Mouse (Mus musculus) adrenal gland, adult (tissue): ENCODE data around the gene Ppp1r1a.

Experiments used
- DNase-seq, 2 experiments: peaks; one replicate each; pipeline ENCODE4 v3.0.0; 2022 to 2023; ENCODE audit warnings: low spot score in 1 of 2; ENCODE audit not compliant: inconsistent age in 2 of 2

Gene Ppp1r1a

GRCm38 (mm10) chr15:103537822-103538213 is at the start of gene Ppp1r1a:
Gene Ppp1r1a (minus strand): TSS chr15:103538003.
- peak in 1 of 2 experiments; percentile 65 for DNase-seq

GRCm38 (mm10) chr15:103585876-103586275 is 48.1 kb upstream of the Ppp1r1a start:
- no peak for DNase-seq

DNA sequence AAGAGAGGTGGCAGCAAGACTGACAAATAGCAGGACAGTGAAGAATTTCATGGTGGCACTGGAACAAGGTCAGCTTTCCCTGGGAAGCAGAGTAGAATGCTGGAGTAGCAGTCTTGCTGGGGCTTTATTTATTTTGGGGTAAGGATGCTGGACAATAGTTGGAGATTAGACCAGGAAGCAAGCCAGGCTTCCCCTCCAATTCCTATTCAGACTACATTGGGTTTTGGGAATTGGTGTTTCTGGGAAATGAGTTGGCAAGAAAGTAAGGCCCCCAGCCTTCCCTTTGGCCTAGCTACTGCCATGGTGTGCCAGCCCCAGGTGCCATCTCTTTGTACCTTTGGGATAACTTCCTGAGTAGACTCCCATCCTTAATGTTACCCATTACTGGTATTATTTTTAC is 27.2 kb upstream of the Ppp1r1a start, which contains the start of gene Glycam1:
Gene Glycam1, minus strand, starts transcription at position 101 of the 400 bp plus-strand sequence.
- DNase-seq: no peak

DNA sequence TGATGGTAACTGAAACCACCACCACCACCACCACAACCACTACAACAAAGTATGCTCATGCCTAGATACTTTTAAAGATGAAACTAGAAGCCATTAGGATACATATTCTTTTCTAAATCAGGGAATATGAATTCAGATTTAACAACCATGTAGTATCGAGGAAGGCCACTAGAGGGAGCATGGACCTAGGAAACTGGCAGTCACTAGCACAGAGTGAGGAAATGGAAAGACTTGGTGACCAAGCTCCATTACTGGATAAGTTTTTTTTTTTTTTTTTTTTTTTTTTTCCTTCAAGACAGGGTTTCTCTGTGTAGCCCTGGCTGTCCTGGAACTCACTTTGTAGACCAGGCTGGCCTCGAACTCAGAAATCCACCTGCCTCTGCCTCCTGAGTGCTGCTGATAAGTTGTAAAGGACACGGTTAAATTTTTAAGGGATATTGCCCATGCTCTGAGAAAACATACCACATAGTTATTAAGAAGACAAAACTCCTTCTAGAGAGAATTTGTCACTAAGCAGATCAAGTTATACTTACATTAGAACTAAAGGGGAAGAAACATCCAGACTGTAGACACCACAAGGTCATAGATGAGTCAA is 14.4 kb upstream of the Ppp1r1a start:
- DNase-seq: peak in 1 of 2 experiments; percentile 85

DNA sequence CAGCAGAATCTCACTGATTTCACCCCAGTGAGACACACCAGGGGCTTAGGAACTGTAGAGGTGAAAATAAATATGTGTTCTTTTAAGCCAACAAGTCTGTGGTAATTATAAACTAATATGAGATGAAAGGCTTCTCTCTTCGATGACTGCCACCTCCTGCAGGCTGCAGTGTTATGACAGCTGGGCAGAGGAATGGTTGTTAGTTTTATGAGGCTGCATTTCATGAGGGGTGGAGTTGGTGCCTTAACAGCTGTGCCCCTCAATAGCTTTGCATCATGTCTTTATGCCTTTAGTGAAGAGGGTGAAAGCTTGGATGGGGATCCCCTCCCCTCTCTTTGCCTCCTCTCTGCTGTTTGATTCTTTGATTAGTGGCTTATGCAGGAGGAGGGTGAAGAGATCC is 13.2 kb upstream of the Ppp1r1a start:
- no peak for DNase-seq

GRCm38 (mm10) chr15:103549475-103549874 is 11.7 kb upstream of the Ppp1r1a start:
- no peak for DNase-seq

- no peak for DNase-seq
Measured at GRCm38 (mm10) chr15:103547983-103548382, 10.2 kb upstream of the Ppp1r1a start.

DNA sequence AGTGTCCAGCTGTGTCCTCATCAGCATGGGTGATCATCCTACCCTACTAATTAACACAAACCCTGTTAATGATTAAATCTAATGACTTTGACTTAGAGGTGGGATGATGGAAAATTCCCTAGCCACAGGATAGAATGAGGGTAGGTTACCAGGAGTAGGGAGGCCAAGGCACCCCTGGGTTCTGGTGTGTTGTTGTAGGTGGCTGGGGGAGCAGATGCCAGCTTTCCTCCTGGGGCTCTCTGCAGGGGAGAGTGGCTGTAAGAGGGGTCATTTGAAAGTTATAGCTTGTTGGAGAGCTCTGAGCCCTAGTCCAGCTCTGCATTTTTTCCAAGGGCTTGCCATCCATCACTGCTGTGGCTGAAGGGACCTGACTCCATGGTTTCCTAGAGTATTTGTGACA is 4.7 kb upstream of the Ppp1r1a start:
- no peak for DNase-seq

- DNase-seq: no peak
Measured at GRCm38 (mm10) chr15:103540646-103541045, 2.8 kb upstream of the Ppp1r1a start.

GRCm38 (mm10) chr15:103539259-103539658 is 1.5 kb upstream of the Ppp1r1a start:
- DNase-seq: no peak

DNA sequence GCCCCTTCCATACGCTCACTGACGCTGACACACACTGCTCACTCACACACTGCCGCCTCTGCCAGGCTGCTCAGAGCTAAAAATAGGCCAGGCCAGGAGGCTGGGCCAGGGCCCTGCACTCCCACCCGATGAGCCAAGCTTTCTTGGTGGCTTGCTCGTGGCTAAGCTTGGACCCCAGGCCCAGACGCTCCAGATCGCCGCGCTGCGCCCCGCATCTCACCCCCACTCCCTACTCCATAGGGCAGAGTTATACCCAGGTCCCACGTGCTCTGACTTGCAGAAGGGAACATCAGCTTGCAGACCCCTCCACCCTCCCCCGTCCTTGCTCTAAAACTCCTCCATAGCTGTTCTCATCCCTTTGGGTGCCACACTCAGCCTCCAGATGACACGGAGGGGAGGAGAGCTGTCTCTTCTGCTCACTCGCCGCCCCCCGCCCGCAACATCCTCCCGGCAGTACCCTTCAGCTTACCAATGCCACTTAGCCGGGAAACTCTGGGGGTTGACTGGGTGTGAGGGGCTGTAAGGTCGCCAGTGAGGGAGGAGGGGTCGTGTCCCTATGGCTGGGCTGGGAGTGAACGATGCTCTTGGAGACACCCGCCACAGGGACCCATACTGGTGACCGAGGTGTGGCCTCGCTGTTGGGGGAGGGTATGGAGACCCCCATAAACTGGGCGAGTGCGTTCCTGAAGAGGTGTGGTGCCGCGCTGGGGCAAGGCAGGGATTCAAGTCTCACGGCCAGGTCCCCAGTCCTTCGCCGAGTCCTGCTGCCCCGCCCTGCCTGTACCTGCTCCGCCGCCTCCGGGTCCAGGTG is 587 bp downstream of the Ppp1r1a start:
- no peak for DNase-seq

DNA sequence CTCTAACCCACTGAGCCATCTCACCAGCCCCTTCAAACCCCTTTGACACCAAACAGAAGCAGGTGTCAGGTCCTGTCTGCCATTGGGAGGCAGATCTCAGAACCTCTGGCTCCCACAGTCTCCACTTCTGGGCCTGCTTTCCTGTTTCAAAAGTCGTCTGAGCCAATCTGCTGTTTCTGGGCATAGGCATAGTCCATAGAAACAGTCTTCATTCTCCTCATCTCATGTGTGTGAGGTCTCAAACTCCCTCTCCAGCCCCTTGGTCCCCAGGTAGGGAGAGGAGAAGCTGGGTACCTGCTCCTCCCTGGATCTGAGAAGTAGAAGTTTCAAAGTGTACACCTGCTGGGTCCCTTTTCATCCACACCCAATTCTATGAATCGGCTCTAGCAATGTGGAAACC is 1.3 kb downstream of the Ppp1r1a start:
- DNase-seq: no peak

DNA sequence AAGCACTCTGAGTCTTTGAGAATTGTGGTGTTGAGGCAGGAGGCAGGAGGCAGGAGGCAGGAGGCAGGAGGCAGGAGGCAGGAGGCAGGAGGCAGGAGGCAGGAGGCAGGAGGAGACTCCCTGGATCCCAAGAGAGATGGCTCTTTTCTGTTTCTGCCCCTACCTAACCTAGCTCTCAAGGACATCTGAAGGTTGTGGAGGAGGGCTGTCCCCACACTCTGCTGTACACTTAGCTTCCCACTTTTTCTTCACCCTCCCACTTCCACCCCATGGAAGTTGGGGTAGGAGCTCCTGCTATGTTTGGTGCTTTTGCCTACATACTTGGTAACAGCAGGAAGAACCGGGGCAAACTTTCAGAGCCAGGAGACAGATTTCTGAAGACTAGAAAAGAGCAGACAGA is 2.0 kb downstream of the Ppp1r1a start:
- DNase-seq: no peak

DNA sequence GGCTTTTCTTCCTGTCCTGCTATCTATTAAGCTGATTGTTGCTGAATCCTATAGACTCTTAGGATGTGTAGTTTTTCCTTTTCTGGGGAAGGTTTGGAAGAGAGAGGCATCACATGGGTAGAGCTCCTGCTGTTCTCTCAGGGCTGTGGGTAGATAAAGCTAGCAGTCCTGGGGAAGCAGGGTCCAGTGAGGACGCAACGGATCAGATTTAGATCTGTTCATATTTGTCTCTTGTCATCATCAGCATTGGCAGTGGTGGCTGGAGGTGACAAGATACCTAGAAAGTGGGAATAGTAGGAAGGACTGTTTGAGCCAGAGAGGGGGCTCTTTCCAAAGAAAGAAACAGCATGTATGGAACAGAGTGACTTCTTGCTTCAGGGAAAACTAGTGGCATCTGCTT is 2.8 kb downstream of the Ppp1r1a start:
- no peak for DNase-seq

- DNase-seq: no peak
Measured at GRCm38 (mm10) chr15:103534054-103534620, 3.7 kb downstream of the Ppp1r1a start.

DNA sequence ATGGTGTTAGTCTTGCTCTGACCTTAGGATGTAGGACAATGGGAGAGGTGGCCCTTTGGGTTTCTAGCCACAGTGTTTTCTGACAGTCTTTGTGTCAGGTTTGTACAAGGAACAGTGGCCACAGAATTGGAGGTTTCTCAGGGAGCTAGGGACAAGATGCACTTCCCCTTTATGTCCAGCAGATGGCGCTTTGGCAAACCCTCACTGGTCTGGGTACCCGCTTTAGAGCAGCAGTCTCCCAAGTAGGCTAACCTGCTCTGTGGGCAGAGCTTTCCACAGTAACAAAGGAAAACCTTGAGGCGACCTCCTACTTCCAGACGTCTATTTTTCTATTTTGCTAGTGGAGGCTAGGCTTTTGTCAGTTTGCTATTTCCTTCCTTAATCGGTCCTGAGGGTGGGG is 7.4 kb downstream of the Ppp1r1a start:
- DNase-seq: peak; percentile 41 to 81

- DNase-seq: no peak
Measured at GRCm38 (mm10) chr15:103523156-103523555, 14.6 kb downstream of the Ppp1r1a start.

GRCm38 (mm10) chr15:103522458-103523099 is 15.2 kb downstream of the Ppp1r1a start:
- DNase-seq: peak in 1 of 2 experiments; percentile 41

GRCm38 (mm10) chr15:103519386-103520378 is 18.1 kb downstream of the Ppp1r1a start:
- no peak for DNase-seq

DNA sequence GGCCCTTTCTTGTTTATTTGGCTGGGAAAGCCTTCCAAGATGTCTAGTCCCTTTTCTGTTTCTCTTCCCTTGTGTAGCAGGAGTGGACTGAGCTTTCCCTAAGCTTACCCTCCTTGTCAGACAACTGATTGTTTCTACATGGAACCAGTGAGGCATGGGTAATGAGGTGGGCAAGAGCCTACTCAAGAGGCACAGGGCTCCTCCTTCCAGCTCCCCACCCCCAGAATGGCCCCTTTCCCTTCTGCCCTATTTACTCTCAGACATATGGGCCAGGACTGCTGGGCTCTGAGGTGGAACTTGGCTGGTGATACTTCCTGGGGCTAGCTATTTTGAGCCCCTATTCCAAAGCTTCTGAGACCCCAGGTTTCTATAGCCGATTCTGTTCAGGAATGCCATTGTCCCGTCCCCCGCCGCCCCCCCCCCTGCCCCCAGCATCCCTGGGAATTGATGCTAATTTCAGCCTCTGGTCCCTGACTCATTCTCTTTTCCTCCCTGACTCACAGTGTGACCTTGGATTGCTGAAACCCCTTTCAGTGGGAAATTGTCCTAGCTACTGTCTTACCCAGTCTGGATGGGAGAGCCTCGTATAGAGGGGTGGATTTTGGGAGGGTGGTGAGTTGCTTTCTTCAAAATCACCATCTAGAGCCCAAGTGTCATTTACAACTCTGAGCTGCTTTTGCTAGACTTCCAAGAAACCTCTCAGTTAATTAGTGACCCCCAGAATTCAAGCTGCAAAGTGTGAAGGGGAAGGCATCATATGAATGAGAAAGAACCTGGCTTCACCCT is 19.0 kb downstream of the Ppp1r1a start:
- DNase-seq: peak in 1 of 2 experiments; percentile 56
